Mouse (Mus musculus): ENCODE measurements at regions not wholly inside any gene's neighbourhood (a gene's known extent, or its start where the extent isn't known, plus 50 kb on each side); places are given as distances from the start of the nearest gene placed in this dataset.

- TF ChIP-seq CTCF (IDR thresholded peaks at IDR 0.05; ENCODE audit: low read depth, low read length) = no peak
- TF ChIP-seq GATA1 (IDR thresholded peaks at IDR 0.05; ENCODE audit: borderline replicate concordance, low read length) = no peak
- TF ChIP-seq TAL1 (conservative IDR thresholded peaks at IDR 0.05; ENCODE audit: low read depth, low read length) = no peak
- no peak for TF ChIP-seq GATA2 (IDR thresholded peaks at IDR 0.05; ENCODE audit: borderline replicate concordance, low read depth, low read length)
- no peak for TF ChIP-seq POLR2AphosphoS5 (IDR thresholded peaks at IDR 0.05; ENCODE audit: insufficient replicate concordance, low read depth, low read length)
These were observed 391.3 kb downstream of the Arl4a start for GRCm38 (mm10) chr12:39646556-39646955.

All from G1E (cell line).